Mouse (Mus musculus) frontal cortex, postnatal 36 days (tissue): Measurements from ENCODE around the gene Ap2a1.
A peak's percentile ranks its signal among the peaks of the same experiment; 100 is the strongest.
"Not testable (repeated sequence)": the region's sequence is repeated elsewhere in the genome, so short reads cannot be mapped to it uniquely, and the experiment has no call there.

Experiments
- DNase-seq, 2 experiments: peaks; one replicate each; pipeline ENCODE4 v3.0.0; 2022; ENCODE audit warnings: low spot score in 2 of 2

The Ap2a1 gene

GRCm38 (mm10) chr7:44895206-44895592 is 34.1 kb downstream of the Ap2a1 start:
- DNase-seq: no peak

- DNase-seq: no peak
Observed at GRCm38 (mm10) chr7:44894175-44894574, 35.1 kb downstream of the Ap2a1 start.

GRCm38 (mm10) chr7:44893197-44893596 is 36.1 kb downstream of the Ap2a1 start:
- no peak for DNase-seq

GRCm38 (mm10) chr7:44892276-44892921 is 36.9 kb downstream of the Ap2a1 start, which contains the start of gene Med25:
Gene Med25 (minus strand): TSS chr7:44892712.
- DNase-seq: peak; percentile 93 to 98

- DNase-seq: no peak
Observed at GRCm38 (mm10) chr7:44891611-44892010, 37.7 kb downstream of the Ap2a1 start.

- no peak for DNase-seq
Observed at GRCm38 (mm10) chr7:44890737-44891136, 38.6 kb downstream of the Ap2a1 start.

- DNase-seq: no peak
Observed at GRCm38 (mm10) chr7:44890180-44890579, 39.1 kb downstream of the Ap2a1 start.

- DNase-seq: no peak
Observed at GRCm38 (mm10) chr7:44888256-44889105, 40.8 kb downstream of the Ap2a1 start.

- no peak for DNase-seq
Observed at GRCm38 (mm10) chr7:44886964-44887363, 42.3 kb downstream of the Ap2a1 start.

- no peak for DNase-seq
Observed at GRCm38 (mm10) chr7:44884637-44885036, 44.7 kb downstream of the Ap2a1 start.

GRCm38 (mm10) chr7:44883036-44883435 is 46.3 kb downstream of the Ap2a1 start:
- no peak for DNase-seq

- no peak for DNase-seq
Observed at GRCm38 (mm10) chr7:44877833-44878232, 51.5 kb downstream of the Ap2a1 start.

- not testable (repeated sequence) for DNase-seq
Observed at GRCm38 (mm10) chr7:44871774-44872173, 57.5 kb downstream of the Ap2a1 start.

GRCm38 (mm10) chr7:44871181-44871580 is 58.1 kb downstream of the Ap2a1 start:
- DNase-seq: no peak

GRCm38 (mm10) chr7:44870614-44871013 is 58.7 kb downstream of the Ap2a1 start:
- DNase-seq: no peak

GRCm38 (mm10) chr7:44869697-44870528 is 59.4 kb downstream of the Ap2a1 start, which contains the start of gene Ptov1:
Gene Ptov1 (minus strand): TSS chr7:44869788.
- DNase-seq: peak; percentile 94 to 98

GRCm38 (mm10) chr7:44868919-44869696 is 60.2 kb downstream of the Ap2a1 start:
- no peak for DNase-seq

- DNase-seq: no peak
Observed at GRCm38 (mm10) chr7:44868465-44868864, 60.8 kb downstream of the Ap2a1 start.

GRCm38 (mm10) chr7:44867802-44868201 is 61.5 kb downstream of the Ap2a1 start:
- no peak for DNase-seq

- no peak for DNase-seq
Observed at GRCm38 (mm10) chr7:44867010-44867702, 62.1 kb downstream of the Ap2a1 start.
